Mouse (Mus musculus): ENCODE results near the gene Tnnt3. TPM values are rescaled to one million over a fixed set of nuclear protein-coding genes. Genes with fewer than 3 reads are reported as not detected.

Tnnt3 gene
- total and polyA plus RNA-seq, 3 experiments, result 3.1 to 13.3 (median 4.1) TPM

GRCm38 (mm10) chr7:142506501-142506900 is 7.9 kb downstream of the Tnnt3 start:
- peaks cover 0 to 21% of the 10 kb centered on the region in 2 experiments for H3K36me3 ChIP-seq (replicated peaks in 1 of 2; ENCODE audit: control insufficient read depth in 1 of 2, insufficient read depth in 1 of 2, low read length in 1 of 2)
- no peak overlapping the region for H3K9ac ChIP-seq (ENCODE audit: insufficient read depth, low read depth)
- H3K4me3 ChIP-seq (replicated peaks in 1 of 3; ENCODE audit: low read depth in 2 of 3, low read length in 2 of 3, poor library complexity in 1 of 3), result peak overlapping the region in 1 of 3 experiments; percentile 38
- no peak overlapping the region for H3K27ac ChIP-seq (ENCODE audit: insufficient read depth, low read depth)
- H3K4me2 ChIP-seq (ENCODE audit: insufficient read depth, low read depth, poor library complexity, severe bottlenecking), result no peak overlapping the region
- H3K4me1 ChIP-seq (ENCODE audit: control insufficient read depth in 1 of 2, insufficient read depth in 2 of 2), result peaks cover 19 to 71% of the 10 kb centered on the region in 2 experiments
- no peaks in the 10 kb centered on the region for H3K9me3 ChIP-seq (replicated peaks; ENCODE audit: low read length)
- TF ChIP-seq ZNF384 (IDR thresholded peaks at IDR 0.05; ENCODE audit: low read depth, low read length) (no peak), RAD21 (IDR thresholded peaks at IDR 0.05; ENCODE audit: low read depth, low read length) (no peak), MAZ (IDR thresholded peaks at IDR 0.05; ENCODE audit: low read depth, low read length) (no peak), E2F4 (IDR thresholded peaks at IDR 0.05; ENCODE audit: insufficient replicate concordance, low read depth, low read length) (no peak), ZMIZ1 (IDR thresholded peaks at IDR 0.05; ENCODE audit: low read depth, low read length) (no peak), JUND (conservative IDR thresholded peaks at IDR 0.05; ENCODE audit: low read depth, low read length) (no peak), UBTF (IDR thresholded peaks at IDR 0.05; ENCODE audit: low read depth, low read length) (no peak), NELFE (IDR thresholded peaks at IDR 0.05; ENCODE audit: low read depth, low read length) (no peak), CTCF (conservative IDR thresholded peaks at IDR 0.05 in 1 of 2, IDR thresholded peaks at IDR 0.05 in 1 of 2; ENCODE audit: low read depth in 2 of 2, low read length in 2 of 2) (no peak), ELF1 (IDR thresholded peaks at IDR 0.05; ENCODE audit: low read depth, low read length) (no peak)
- no peaks in the 10 kb centered on the region for H3K27me3 ChIP-seq (replicated peaks)
- in situ Hi-C loops (cut with MboI; ENCODE audit: low pct_ligation_motif_present, low pct_unique_long_range_greater_than_20kb, low sequenced_read_pairs) (no loop called here), dilution Hi-C loops (cut with MboI; ENCODE audit: extremely low pct_ligation_motif_present, extremely low pct_unique_long_range_greater_than_20kb, low sequenced_read_pairs) (no loop called here)
- H3K79me2 ChIP-seq (replicated peaks; ENCODE audit: control insufficient read depth, extremely low read depth, insufficient read depth, poor library complexity, severe bottlenecking), result no peaks in the 10 kb centered on the region
- peak; percentile 40 for DNase-seq (ENCODE audit: extremely low read depth)

- no peak for TF ChIP-seq CTCF (conservative IDR thresholded peaks at IDR 0.05 in 1 of 2, IDR thresholded peaks at IDR 0.05 in 1 of 2; ENCODE audit: low read depth in 2 of 2, low read length in 2 of 2)
- TF ChIP-seq RAD21 (IDR thresholded peaks at IDR 0.05; ENCODE audit: low read depth, low read length), result no peak
- TF ChIP-seq SIN3A (IDR thresholded peaks at IDR 0.05; ENCODE audit: low read length), result no peak
- TF ChIP-seq MAX (IDR thresholded peaks at IDR 0.05; ENCODE audit: low read length), result no peak
- no peak for TF ChIP-seq HCFC1 (IDR thresholded peaks at IDR 0.05; ENCODE audit: low read depth, low read length)
- TF ChIP-seq ZC3H11A (IDR thresholded peaks at IDR 0.05; ENCODE audit: low read depth, low read length), result no peak
- TF ChIP-seq BHLHE40 (IDR thresholded peaks at IDR 0.05; ENCODE audit: low read depth, low read length), result no peak
- TF ChIP-seq GABPA (IDR thresholded peaks at IDR 0.05; ENCODE audit: insufficient replicate concordance, low read depth, low read length), result no peak
- no peak for TF ChIP-seq USF2 (conservative IDR thresholded peaks at IDR 0.05; ENCODE audit: low read depth, low read length)
- no peak for TF ChIP-seq ZNF384 (IDR thresholded peaks at IDR 0.05; ENCODE audit: low read depth, low read length)
- no peak for TF ChIP-seq MYC (IDR thresholded peaks at IDR 0.05; ENCODE audit: low read depth, low read length)
- H3K9ac ChIP-seq (ENCODE audit: insufficient read depth, low read depth), result no peak overlapping the region
- in situ Hi-C loops (cut with MboI; ENCODE audit: low pct_ligation_motif_present, low pct_unique_long_range_greater_than_20kb, low sequenced_read_pairs), result no loop called here
- H3K36me3 ChIP-seq (replicated peaks in 1 of 2; ENCODE audit: control insufficient read depth in 1 of 2, insufficient read depth in 1 of 2, low read length in 1 of 2), result peaks cover 0 to 17% of the 10 kb centered on the region in 2 experiments
- no peak overlapping the region for H3K4me3 ChIP-seq (replicated peaks in 1 of 3; ENCODE audit: low read depth in 2 of 3, low read length in 2 of 3, poor library complexity in 1 of 3)
- no peaks in the 10 kb centered on the region for H3K27me3 ChIP-seq (replicated peaks)
- H3K9me3 ChIP-seq (replicated peaks; ENCODE audit: low read length), result no peaks in the 10 kb centered on the region
- H3K4me1 ChIP-seq (ENCODE audit: control insufficient read depth in 1 of 2, insufficient read depth in 2 of 2), result peaks cover 19 to 67% of the 10 kb centered on the region in 2 experiments
- no peak overlapping the region for H3K4me2 ChIP-seq (ENCODE audit: insufficient read depth, low read depth, poor library complexity, severe bottlenecking)
- no peaks in the 10 kb centered on the region for H3K79me2 ChIP-seq (replicated peaks; ENCODE audit: control insufficient read depth, extremely low read depth, insufficient read depth, poor library complexity, severe bottlenecking)
- no peak for DNase-seq (ENCODE audit: extremely low read depth)
- no peak overlapping the region for H3K27ac ChIP-seq (ENCODE audit: insufficient read depth, low read depth)
- dilution Hi-C loops (cut with MboI; ENCODE audit: extremely low pct_ligation_motif_present, extremely low pct_unique_long_range_greater_than_20kb, low sequenced_read_pairs), result no loop called here
Measured at GRCm38 (mm10) chr7:142507453-142507852, 8.8 kb downstream of the Tnnt3 start.

All from CH12.LX (cell line).